Mouse (Mus musculus): ENCODE measurements around the gene Gnptab.

The Gnptab gene

GRCm38 (mm10) chr10:88403021-88403420 is 24.1 kb downstream of the Gnptab start:
- in situ Hi-C loops (cut with MboI; ENCODE audit: unreplicated experiment in 2 of 2) = loop anchor here (10.0 to 25.0 kb wide), 5 partner anchors 1034 to 1691 kb away; partner anchors contain the start of genes Gas2l3 (in 1 of the 2), Hsp90b1 (in 1 of the 2) and Ttc41 (in 1 of the 2)

- in situ Hi-C loops (cut with MboI; ENCODE audit: unreplicated experiment in 2 of 2) = loop anchor here (10.0 to 25.0 kb wide), 5 partner anchors 1033 to 1692 kb away; partner anchors contain the start of genes Gas2l3 (in 1 of the 2), Hsp90b1 (in 1 of the 2) and Ttc41 (in 1 of the 2)
Observed at GRCm38 (mm10) chr10:88404220-88404619, 25.3 kb downstream of the Gnptab start.

- in situ Hi-C loops (cut with MboI; ENCODE audit: unreplicated experiment in 2 of 2) = loop anchor here (10.0 to 25.0 kb wide), 5 partner anchors 1031 to 1694 kb away; partner anchors contain the start of genes Gas2l3 (in 1 of the 2), Hsp90b1 (in 1 of the 2) and Ttc41 (in 1 of the 2)
Observed at GRCm38 (mm10) chr10:88405812-88406211, 26.9 kb downstream of the Gnptab start.

- in situ Hi-C loops (cut with MboI; ENCODE audit: unreplicated experiment in 2 of 2) = loop anchor here (10.0 to 25.0 kb wide), 5 partner anchors 1029 to 1696 kb away; partner anchors contain the start of genes Gas2l3 (in 1 of the 2), Hsp90b1 (in 1 of the 2) and Ttc41 (in 1 of the 2)
Observed at GRCm38 (mm10) chr10:88407875-88408631, 29.1 kb downstream of the Gnptab start.

- in situ Hi-C loops (cut with MboI; ENCODE audit: unreplicated experiment in 2 of 2) = loop anchor here (10.0 to 25.0 kb wide), 5 partner anchors 1028 to 1697 kb away; partner anchors contain the start of genes Gas2l3 (in 1 of the 2), Hsp90b1 (in 1 of the 2) and Ttc41 (in 1 of the 2)
Observed at GRCm38 (mm10) chr10:88409751-88410150, 30.8 kb downstream of the Gnptab start.

- in situ Hi-C loops (cut with MboI; ENCODE audit: unreplicated experiment in 2 of 2) = loop anchor here (25.0 kb wide), 4 partner anchors 1025 to 1700 kb away; partner anchors contain the start of genes Gas2l3 (in 1 of the 2), Hsp90b1 (in 1 of the 2) and Ttc41 (in 1 of the 2)
Observed at GRCm38 (mm10) chr10:88412290-88412995, 33.5 kb downstream of the Gnptab start.

- in situ Hi-C loops (cut with MboI; ENCODE audit: unreplicated experiment in 2 of 2) = loop anchor here (25.0 kb wide), 4 partner anchors 1020 to 1705 kb away; partner anchors contain the start of genes Gas2l3 (in 1 of the 2), Hsp90b1 (in 1 of the 2) and Ttc41 (in 1 of the 2)
Observed at GRCm38 (mm10) chr10:88417686-88418085, 38.8 kb downstream of the Gnptab start.

- in situ Hi-C loops (cut with MboI; ENCODE audit: unreplicated experiment in 2 of 2) = loop anchor here (10.0 to 25.0 kb wide), 5 partner anchors 315 to 1708 kb away; partner anchors contain the start of genes Arl1 (in 1 of the 2), Gas2l3 (in 1 of the 2), Hsp90b1 (in 1 of the 2) and Ttc41 (in 1 of the 2)
Observed at GRCm38 (mm10) chr10:88420141-88420541, 41.2 kb downstream of the Gnptab start.

GRCm38 (mm10) chr10:88420655-88421435 is 41.9 kb downstream of the Gnptab start:
- in situ Hi-C loops (cut with MboI; ENCODE audit: unreplicated experiment in 2 of 2) = loop anchor here (10.0 to 25.0 kb wide), 5 partner anchors 314 to 1709 kb away; partner anchors contain the start of genes Arl1 (in 1 of the 2), Gas2l3 (in 1 of the 2), Hsp90b1 (in 1 of the 2) and Ttc41 (in 1 of the 2)

GRCm38 (mm10) chr10:88426158-88426816 is 47.4 kb downstream of the Gnptab start:
- in situ Hi-C loops (cut with MboI; ENCODE audit: unreplicated experiment in 2 of 2) = loop anchor here (5.0 to 10.0 kb wide), 6 partner anchors 44 to 309 kb away; partner anchors contain the start of genes Arl1 (in 1 of the 2), Dram1 (in 1 of the 2) and Gnptab (in 1 of the 2)

- in situ Hi-C loops (cut with MboI; ENCODE audit: unreplicated experiment in 2 of 2) = loop anchor here (5.0 to 10.0 kb wide), 6 partner anchors 45 to 308 kb away; partner anchors contain the start of genes Arl1 (in 1 of the 2), Dram1 (in 1 of the 2) and Gnptab (in 1 of the 2)
Observed at GRCm38 (mm10) chr10:88426896-88427295, 48.0 kb downstream of the Gnptab start.

GRCm38 (mm10) chr10:88427998-88428397 is 49.1 kb downstream of the Gnptab start:
- in situ Hi-C loops (cut with MboI; ENCODE audit: unreplicated experiment in 2 of 2) = loop anchor here (5.0 to 10.0 kb wide), 6 partner anchors 46 to 307 kb away; partner anchors contain the start of genes Arl1 (in 1 of the 2), Dram1 (in 1 of the 2) and Gnptab (in 1 of the 2)

GRCm38 (mm10) chr10:88441224-88441623 is 62.3 kb downstream of the Gnptab start:
- in situ Hi-C loops (cut with MboI; ENCODE audit: unreplicated experiment in 2 of 2) = loop anchor here in 1 of 2 experiments (5.0 kb wide), 1 partner anchor 51 kb away; no protein-coding TSS in a partner anchor

GRCm38 (mm10) chr10:88451221-88451620 is 72.3 kb downstream of the Gnptab start:
- in situ Hi-C loops (cut with MboI; ENCODE audit: unreplicated experiment in 2 of 2) = no loop called here

- in situ Hi-C loops (cut with MboI; ENCODE audit: unreplicated experiment in 2 of 2) = no loop called here
Observed at GRCm38 (mm10) chr10:88451990-88452389, 73.1 kb downstream of the Gnptab start.

- in situ Hi-C loops (cut with MboI; ENCODE audit: unreplicated experiment in 2 of 2) = no loop called here
Observed at GRCm38 (mm10) chr10:88457816-88458215, 78.9 kb downstream of the Gnptab start.

GRCm38 (mm10) chr10:88459502-88459992 is 80.6 kb downstream of the Gnptab start, which contains the start of gene Sycp3:
Sycp3 (plus strand) TSS chr10:88459569.
- in situ Hi-C loops (cut with MboI; ENCODE audit: unreplicated experiment in 2 of 2) = no loop called here
